Mouse (Mus musculus) liver, adult 2 months (tissue): ENCODE measurements around the gene Lrrc41. TPM values are rescaled to one million over a fixed set of nuclear protein-coding genes. Genes with fewer than 3 reads are reported as not detected.

ENCODE experiments used
- DNase-seq: peaks from one replicate; pipeline ENCODE4 v3.0.0-alpha.2; 2011; ENCODE audit warnings: low read depth, low spot score; ENCODE audit errors: extremely low read depth
- H3K27ac ChIP-seq: fragments of 200-500 bp; replicated peaks from 2 replicates; pipeline ENCODE4 v1.5.1; 2012; ENCODE audit warnings: low read depth, mild to moderate bottlenecking, control low read depth, inconsistent platforms, low read length; ENCODE audit not compliant: insufficient read depth
- H3K27me3 ChIP-seq: fragments of 200-500 bp; 2 replicates; pipeline ENCODE4 v1.6.1; 2012; ENCODE audit warnings: mild to moderate bottlenecking, moderate library complexity, low read length, inconsistent platforms; ENCODE audit not compliant: control insufficient read depth, insufficient read depth
- H3K36me3 ChIP-seq: fragments of 200-500 bp; 2 replicates; pipeline ENCODE4 v1.6.1; 2012; ENCODE audit warnings: low read length, inconsistent platforms; ENCODE audit not compliant: control insufficient read depth, insufficient read depth
- H3K4me1 ChIP-seq: fragments of 200-500 bp; 2 replicates; pipeline ENCODE4 v1.6.1; 2011; ENCODE audit warnings: low read length; ENCODE audit not compliant: control insufficient read depth, insufficient read depth
- H3K4me3 ChIP-seq: fragments of 200-500 bp; 2 replicates; pipeline ENCODE4 v1.5.1; 2011; ENCODE audit warnings: low read depth, mild to moderate bottlenecking, control low read depth, low read length, moderate library complexity; ENCODE audit not compliant: insufficient read depth
- H3K79me2 ChIP-seq: fragments of 200-500 bp; 2 replicates; pipeline ENCODE4 v1.6.1; 2012; ENCODE audit warnings: inconsistent platforms, mild to moderate bottlenecking, low read length, moderate library complexity; ENCODE audit not compliant: control insufficient read depth, insufficient read depth
- H3K9ac ChIP-seq: fragments of 200-500 bp; 2 replicates; pipeline ENCODE4 v1.6.1; 2012; ENCODE audit warnings: low read depth, mild to moderate bottlenecking, control low read depth, inconsistent platforms, low read length
- CTCF ChIP-seq: fragments of 200-500 bp; IDR thresholded peaks from 2 replicates; pipeline ENCODE4 v1.5.1; 2011; ENCODE audit warnings: low read depth, low read length, control low read depth
- POLR2A ChIP-seq: fragments of 200-500 bp; IDR thresholded peaks from 2 replicates; pipeline ENCODE4 v1.6.1; 2011; ENCODE audit warnings: low read length, control low read depth; ENCODE audit not compliant: insufficient read depth; ENCODE audit errors: extremely low read depth
- WGBS: fragments of 180-500 bp; shearing (Covaris S2); methylation state at CpG from one replicate; pipeline ENCODE4 v1.1.7; 2018; 5-methylcytosine and 5-hydroxymethylcytosine counted together
- polyA plus RNA-seq: library from polyadenylated mRNA; depleted of rRNA; stranded (reverse); fragments of >200 nt; gene quantifications from 2 replicates; pipeline ENCODE4 v1.2.3, GENCODE M21; 2012
- total RNA-seq: library from RNA; depleted of rRNA; stranded (reverse); fragments of >200 nt; gene quantifications from 2 replicates; pipeline ENCODE4 v1.2.3, GENCODE M21; 2014

The Lrrc41 gene
- total and polyA plus RNA-seq, 2 experiments, result 18.5 to 45.8 TPM

DNA sequence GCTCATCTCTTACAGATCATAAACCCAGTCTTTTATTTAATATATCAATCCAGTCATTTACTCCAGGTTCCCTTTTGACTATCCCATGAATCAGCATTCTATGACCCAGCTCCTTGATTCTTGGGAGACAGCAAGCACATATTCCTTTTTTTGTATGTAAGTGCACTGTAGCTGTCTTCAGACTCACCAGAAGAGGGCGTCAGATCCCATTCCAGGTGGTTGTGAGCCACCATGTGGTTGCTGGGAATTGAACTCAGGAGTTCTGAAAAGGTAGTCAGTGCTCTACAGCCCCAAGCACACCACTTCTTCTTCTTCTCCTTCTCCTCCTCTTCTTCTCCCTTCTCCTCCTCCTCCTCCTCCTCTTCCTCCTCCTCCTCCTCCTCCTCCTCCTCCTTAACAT is 17.5 kb upstream of the Lrrc41 start:
- TF ChIP-seq POLR2A (no peak), CTCF (no peak)
- no peaks in the 10 kb centered on the region for H3K79me2 ChIP-seq
- WGBS, result 20% methylated on average over 1 of the region's 1 CpGs
- no peak overlapping the region for H3K27ac ChIP-seq
- DNase-seq, result no peak
- H3K36me3 ChIP-seq, result no peaks in the 10 kb centered on the region
- H3K4me3 ChIP-seq, result no peak overlapping the region
- no peaks in the 10 kb centered on the region for H3K27me3 ChIP-seq
- no peak overlapping the region for H3K9ac ChIP-seq
- peaks cover 5% of the 10 kb centered on the region for H3K4me1 ChIP-seq

DNA sequence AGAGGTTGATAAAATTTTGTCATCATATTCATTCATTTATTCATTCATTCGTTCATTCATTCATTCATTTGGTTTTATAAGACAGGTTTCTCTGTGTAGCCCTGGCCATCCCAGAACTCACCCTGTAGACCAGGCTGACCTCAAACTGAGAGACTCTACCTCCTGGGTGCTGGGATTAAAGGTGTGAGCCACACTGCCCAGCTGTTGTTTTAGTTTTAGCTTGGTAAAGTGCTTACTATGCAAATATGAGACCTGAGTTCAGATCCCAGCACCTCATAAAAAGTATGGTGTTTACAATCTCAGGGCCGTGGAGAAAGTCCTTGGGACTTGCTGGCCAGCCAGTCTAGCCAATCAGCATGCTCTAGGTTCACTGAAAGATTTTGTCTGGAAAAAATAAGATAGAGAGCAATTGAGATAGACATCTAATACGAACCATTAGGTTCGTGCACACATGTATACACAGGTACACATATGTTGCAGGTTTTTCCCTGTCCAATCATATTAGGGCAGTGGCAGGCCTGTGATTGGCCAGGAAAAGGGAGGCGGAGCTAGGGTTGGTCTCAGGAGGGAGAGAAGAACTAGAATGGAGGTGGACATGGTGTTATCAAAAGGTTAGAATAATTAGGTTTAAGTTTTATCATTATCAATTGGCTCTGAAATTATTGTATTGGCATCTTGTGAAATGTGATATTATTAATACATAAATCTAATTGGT is 15.9 kb upstream of the Lrrc41 start:
- no peak overlapping the region for H3K9ac ChIP-seq
- no peaks in the 10 kb centered on the region for H3K36me3 ChIP-seq
- no peak for DNase-seq
- no peaks in the 10 kb centered on the region for H3K79me2 ChIP-seq
- H3K4me1 ChIP-seq, result 0 out of 2 replicates have a peak, but pooled peaks cover under 1% of the 10 kb centered on the region
- H3K27me3 ChIP-seq, result no peaks in the 10 kb centered on the region
- H3K4me3 ChIP-seq, result no peak overlapping the region
- TF ChIP-seq CTCF, result no peak
- H3K27ac ChIP-seq, result no peak overlapping the region
- 80% methylated on average over 5 of the region's 5 CpGs for WGBS

DNA sequence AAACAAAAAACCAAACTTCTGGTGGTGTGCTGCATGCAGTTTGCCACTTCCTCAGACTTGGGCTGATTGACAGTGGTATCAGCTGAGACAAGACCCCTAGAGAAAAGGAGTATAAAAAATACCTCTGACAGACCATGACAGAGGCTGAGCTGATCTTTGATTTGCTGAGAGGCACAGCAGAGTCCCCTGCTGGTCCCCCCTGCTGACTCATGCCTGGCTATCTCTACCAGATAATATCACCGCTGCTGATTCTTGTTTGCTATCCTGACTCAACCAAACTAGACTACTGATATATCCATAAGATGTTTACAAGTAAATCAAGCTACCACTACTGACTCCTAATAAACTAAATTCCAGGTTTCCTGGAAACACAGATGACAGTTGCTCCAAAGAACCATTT is 11.2 kb upstream of the Lrrc41 start:
- Histone ChIP-seq H3K79me2 (no peaks in the 10 kb centered on the region), H3K27ac (no peak overlapping the region), H3K36me3 (peaks cover 29% of the 10 kb centered on the region), H3K4me3 (no peak overlapping the region), H3K27me3 (no peaks in the 10 kb centered on the region), H3K9ac (no peak overlapping the region), H3K4me1 (no peaks in the 10 kb centered on the region)
- WGBS, result 30% methylated on average over 1 of the region's 1 CpGs
- no peak for TF ChIP-seq CTCF
- no peak for TF ChIP-seq POLR2A
- DNase-seq, result no peak

DNA sequence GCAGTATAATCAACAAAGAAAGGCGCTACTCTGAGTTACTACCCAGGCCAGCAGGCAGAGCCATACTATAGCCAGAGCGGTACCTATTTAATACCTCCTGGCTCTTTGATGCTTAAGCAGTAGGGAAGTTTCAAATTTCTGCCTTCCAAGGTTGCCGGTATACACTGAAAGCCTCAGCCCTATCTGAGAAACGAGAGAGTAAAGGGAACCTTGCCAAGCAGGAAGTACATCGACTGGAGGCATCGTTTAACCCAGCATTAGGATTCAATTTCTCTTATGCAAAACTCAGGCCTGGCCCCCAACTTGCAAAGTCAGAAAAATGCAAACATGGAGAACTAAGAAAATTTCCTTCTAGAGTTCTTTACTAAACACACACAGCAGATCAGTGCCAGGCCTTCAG is 5.0 kb upstream of the Lrrc41 start:
- Histone ChIP-seq H3K4me3 (no peak overlapping the region), H3K36me3 (peaks cover 47% of the 10 kb centered on the region), H3K27ac (no peak overlapping the region), H3K27me3 (no peaks in the 10 kb centered on the region), H3K9ac (no peak overlapping the region), H3K4me1 (peaks cover 5% of the 10 kb centered on the region; the same call in 1 of the 2 replicates), H3K79me2 (peaks cover 11% of the 10 kb centered on the region)
- WGBS, result 61% methylated on average over 6 of the region's 6 CpGs
- no peak for TF ChIP-seq POLR2A
- TF ChIP-seq CTCF, result no peak
- no peak for DNase-seq

DNA sequence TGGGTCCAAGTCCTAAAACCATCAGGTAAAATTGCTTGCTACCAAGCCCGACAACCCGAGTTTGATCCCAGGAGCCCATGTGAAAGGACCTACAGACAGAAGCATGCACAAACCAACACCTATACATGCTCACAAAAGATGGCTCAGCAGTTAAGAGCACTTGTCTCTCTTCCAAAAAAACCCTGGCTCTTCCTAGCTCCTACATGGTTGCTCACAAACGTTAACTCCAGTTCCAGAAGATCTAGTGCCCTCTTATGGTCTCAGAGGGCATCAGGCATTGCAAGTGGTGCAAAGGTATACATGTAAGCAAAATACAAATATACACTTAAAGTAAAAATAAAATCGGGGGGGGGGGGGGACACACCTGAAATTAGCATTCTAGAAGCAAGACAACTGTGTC is 1.9 kb upstream of the Lrrc41 start:
- Histone ChIP-seq H3K27me3 (no peaks in the 10 kb centered on the region), H3K4me1 (peaks cover 15% of the 10 kb centered on the region), H3K27ac (no peak overlapping the region), H3K36me3 (peaks cover 26% of the 10 kb centered on the region), H3K9ac (no peak overlapping the region), H3K4me3 (no peak overlapping the region), H3K79me2 (peaks cover 26% of the 10 kb centered on the region)
- 40% methylated on average over 4 of the region's 4 CpGs for WGBS
- DNase-seq, result peak; percentile 61
- no peak for TF ChIP-seq CTCF
- TF ChIP-seq POLR2A, result no peak

DNA sequence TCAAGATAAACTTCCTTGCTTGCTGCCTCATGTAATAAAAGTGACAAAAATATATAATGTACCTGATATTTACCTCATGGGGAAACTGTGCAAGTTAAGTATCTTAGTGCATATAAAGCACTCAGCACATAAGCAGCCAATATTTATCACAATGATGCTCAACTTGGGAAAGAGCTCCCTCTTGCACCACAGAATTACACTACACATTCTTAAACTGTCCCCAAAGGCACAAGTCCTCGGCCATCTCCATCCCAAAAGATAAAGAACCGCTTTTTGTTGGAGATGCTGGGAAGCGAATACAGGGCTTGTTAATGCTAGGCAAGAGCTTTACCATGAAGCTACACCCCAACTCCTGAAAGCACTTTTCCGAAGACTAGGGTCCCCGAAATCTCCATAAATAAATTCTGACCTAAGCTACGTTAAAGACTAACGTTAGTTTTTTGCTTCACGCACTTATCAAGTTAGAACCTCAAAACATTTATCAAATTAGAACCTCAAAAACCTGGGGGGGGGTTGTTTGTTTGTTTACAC is 859 bp upstream of the Lrrc41 start:
- DNase-seq, result peak; percentile 76
- H3K4me3 ChIP-seq, result peak overlapping the region; percentile 82
- peaks cover 26% of the 10 kb centered on the region for H3K79me2 ChIP-seq
- H3K4me1 ChIP-seq, result peaks cover 15% of the 10 kb centered on the region
- 1% methylated on average over 8 of the region's 8 CpGs for WGBS
- peak overlapping the region; percentile 48 for H3K27ac ChIP-seq
- peaks cover 16% of the 10 kb centered on the region for H3K36me3 ChIP-seq
- H3K27me3 ChIP-seq, result no peaks in the 10 kb centered on the region
- TF ChIP-seq CTCF, result peak; percentile 16; the same call in 1 of the 2 replicates
- no peak for TF ChIP-seq POLR2A
- H3K9ac ChIP-seq, result peak overlapping the region; percentile 73; the same call in 1 of the 2 replicates
